Mouse (Mus musculus): ENCODE measurements around the gene Nmt2. TPM values are rescaled to one million over a fixed set of nuclear protein-coding genes. Genes with fewer than 3 reads are reported as not detected.

Nmt2 gene
- total RNA-seq, 1 experiment from 2014 or later = 49.7 TPM

DNA sequence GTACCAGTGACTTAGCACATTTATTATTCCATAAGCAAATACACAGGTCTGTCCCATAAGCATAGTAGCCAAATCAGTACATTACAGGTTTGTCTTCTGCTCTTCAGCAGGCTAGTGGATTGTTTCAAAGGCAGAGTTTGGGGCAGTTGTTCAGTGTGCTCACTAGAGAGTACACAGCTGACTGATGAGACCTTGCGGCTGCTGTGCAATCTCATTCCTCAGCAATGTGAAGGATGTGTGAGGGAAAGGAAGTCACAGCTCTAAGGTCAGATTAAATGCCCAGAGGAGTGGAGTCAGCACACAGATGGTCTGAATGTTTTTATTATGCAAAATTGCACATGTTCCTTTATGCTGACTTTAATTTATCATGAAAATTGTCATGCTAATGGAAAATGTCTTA is 42.5 kb downstream of the Nmt2 start:
- peak; percentile 12 for DNase-seq

DNA sequence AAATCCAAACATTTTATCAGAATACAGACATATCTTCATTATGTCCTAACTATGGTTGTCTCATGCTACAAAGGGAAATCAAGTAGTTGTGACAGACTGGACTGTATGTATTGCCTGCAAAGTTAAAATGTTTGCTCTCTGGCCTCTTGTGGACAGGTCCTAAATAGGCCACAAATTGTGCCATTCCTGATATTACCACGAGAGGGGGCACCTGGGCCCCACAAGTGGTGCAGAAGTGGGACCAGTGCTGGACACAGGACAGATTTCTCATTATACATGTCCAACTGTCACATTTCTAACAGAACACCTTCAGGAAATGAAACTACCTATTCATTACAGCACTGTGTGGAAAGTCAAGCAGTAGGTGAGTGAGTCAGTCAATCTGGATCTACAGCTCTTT is 43.3 kb downstream of the Nmt2 start:
- peak; percentile 83 for DNase-seq

DNA sequence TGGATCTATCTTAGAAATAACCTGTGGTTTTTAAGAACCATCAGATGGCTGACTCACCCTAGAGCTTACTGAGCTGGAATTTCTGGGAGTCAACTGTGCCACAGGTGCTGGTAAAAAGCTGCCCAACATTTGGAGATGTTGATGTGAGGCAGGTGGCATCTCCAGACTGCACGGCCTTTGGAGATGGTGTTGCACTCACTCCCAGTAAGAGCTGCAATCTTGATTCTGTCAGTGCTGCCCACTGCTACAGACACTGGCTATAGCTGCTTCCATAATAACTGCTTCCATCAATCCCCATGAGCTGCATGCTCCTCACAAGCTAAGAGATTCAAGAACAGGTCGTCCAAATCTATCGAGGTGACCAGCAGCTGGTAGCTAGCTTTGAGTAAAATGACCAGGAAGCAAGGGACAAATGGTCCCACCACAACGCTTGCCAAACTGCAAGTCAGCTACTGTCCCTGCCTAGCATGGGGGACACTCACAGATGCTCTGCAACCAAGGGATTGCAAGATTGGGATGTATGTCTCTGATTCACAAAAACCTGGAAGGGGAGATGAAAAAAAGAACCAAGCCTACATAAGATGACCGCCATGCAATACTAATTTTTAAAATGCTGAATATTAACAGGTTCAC is 47.2 kb downstream of the Nmt2 start:
- no peak for DNase-seq

DNA sequence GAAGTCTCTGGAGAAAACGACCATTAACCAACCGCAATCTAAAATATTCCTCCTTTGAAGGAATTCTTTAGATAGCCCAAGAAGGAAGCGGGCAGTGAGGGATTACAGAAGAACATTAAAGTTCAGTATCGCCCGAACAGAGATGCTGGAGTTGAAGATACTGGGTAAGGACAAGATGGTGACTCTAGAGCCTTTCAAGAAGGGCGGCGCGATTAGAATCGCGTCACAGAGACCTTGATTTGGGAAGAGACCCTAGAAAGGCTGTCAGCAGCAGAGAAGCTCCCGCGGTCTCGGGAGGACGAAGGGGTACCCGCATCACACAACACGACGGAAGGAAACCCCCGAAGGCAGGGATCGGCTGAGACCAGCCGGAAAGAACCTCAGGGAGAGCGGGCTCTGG is 48.0 kb downstream of the Nmt2 start:
- no peak for DNase-seq

DNA sequence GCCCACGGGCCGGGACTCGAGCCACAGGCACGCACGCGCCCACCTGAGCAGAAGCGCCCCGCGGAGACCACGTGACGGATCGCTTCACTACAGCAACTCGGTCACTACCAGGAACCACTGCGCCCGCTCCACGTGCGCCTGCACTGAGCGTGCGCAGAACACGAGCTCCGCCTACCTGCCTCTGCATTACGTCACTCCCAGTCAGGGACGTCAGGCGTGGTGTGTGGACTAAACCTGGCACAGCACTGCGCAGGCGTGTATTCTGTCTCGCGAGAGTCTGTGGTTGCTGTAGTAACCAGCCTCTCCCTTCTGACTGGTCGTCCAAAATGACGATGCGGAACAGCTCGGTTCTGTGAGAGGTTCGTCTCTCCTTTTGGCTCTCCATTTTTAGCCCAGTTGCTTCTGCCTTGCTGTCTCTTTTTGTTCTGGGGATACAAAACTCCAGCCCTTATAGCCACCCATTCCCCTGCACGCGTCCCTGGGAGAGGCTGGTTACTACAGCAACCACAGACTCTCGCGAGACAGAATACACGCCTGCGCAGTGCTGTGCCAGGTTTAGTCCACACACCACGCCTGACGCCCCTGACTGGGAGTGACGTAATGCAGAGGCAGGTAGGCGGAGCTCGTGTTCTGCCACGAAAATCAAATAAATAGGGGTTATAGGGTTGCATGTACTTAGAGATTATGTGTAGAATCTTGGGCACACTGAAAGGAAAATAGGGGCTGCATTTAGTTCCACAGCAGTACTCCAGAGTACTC is 48.7 kb downstream of the Nmt2 start, which contains the start of gene Rpp38:
Rpp38 (minus strand) TSS at position 160 of the 759 bp plus-strand sequence.
- DNase-seq = peak; percentile 98

DNA sequence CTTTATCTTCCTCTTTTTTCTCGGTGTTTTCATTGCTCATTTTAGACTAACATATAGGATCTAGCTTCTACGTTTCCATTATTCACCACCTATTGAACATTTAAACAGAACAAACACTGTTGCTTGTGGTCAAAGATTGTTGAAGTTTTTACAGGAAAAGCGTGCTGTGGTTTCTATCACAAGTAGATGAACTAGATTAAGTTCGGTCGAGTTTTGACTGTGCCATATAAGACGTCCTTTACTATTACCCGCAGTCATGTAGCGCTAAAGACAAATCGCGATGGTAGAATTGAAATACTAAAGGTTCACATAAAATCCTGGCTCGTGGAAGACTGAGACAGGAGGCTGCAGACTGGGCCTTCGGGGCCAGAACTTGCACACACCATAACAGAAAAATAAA is 49.7 kb downstream of the Nmt2 start:
- DNase-seq = no peak

DNA sequence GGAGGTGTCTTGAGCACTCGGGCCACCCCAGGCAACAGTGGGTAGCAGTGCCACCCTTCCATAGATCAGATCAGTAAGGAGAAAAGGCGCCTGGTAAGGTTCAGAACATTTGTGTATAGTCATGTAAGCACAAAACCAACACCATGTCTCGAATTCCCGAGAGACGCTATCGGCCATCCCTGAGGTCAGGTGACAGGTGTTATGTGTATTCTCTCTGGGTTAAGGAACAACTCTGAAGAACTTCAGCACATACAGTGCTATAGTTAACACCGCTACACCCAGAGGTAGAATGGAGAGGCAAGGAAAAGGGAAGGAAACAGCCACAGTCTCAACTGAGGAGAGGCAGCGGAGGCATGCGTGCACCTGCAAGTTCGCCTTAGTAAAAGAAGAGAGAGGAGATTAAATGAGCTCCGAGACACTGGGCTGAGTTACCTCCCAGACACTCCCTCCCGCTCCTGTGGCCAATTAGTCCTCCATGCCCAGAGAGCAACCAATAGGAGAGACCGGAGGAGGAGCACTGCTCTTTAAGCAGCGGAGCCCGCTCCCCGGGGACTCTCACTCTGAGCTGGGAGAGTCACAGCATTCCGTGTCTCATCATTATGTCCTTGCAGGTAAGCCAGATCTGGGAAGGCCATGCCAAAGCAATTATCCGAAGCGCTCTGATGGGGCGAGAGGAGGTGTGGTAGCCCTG is 51.7 kb downstream of the Nmt2 start, which contains the start of gene Acbd7:
Acbd7 (plus strand) TSS at position 558 of the 691 bp plus-strand sequence.
- DNase-seq = peak; percentile 84

DNA sequence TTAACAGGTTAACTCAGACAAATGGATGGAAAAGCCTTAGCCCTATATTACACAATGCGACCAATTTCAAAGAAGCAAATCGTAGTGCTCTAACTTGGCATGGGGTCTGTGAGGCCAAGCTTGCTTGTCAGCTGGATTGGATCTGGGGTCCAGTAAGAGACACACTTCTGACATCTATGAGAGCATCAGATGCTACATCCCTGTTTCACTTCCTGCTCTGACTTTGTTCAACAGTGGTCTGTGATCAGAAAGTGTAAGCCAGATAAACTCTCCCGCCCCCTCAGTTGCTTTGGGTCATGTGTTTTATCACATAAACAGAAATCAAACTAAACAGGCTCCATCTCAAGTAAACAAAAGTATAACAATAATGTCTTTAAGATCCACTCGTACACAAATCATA is 64.4 kb downstream of the Nmt2 start:
- no peak for DNase-seq

DNA sequence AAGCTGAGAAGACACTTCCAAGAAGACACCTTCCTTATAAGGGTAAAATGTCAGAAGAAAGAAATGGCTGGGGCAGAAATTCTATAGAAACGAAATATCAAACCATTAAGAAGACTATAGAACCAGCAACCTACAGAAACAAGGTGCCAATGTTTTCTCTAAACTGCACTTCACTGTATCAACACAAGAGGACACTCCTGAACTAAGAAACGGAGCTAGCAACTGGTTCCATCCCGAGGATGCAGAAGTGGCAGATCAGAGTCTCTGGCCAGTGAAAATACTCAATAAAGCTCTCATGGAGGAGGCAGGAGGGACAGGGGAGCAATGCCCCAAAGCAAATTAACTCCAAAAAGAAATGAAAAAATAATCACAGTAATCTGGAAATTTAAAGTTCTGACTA is 64.9 kb downstream of the Nmt2 start:
- DNase-seq = peak; percentile 25

DNA sequence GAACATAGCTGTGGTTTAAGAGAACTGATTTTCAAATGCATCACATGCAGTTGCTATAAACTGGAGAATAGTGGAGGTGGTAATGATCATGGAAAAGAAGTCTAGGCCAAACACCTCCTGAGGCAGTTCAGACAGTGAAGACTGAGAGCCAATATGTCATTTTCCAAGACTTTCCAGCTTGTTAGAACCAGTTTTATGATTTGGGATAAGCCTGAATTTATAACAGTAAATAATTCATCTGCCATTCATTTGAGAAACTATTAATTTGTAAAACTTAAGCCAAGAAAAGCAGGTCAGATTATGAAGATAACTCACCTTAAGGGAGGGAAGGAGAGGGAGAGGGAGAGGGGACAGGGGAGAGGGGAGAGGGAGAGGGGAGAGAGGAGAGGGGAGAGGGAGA is 69.1 kb downstream of the Nmt2 start:
- no peak for DNase-seq

DNA sequence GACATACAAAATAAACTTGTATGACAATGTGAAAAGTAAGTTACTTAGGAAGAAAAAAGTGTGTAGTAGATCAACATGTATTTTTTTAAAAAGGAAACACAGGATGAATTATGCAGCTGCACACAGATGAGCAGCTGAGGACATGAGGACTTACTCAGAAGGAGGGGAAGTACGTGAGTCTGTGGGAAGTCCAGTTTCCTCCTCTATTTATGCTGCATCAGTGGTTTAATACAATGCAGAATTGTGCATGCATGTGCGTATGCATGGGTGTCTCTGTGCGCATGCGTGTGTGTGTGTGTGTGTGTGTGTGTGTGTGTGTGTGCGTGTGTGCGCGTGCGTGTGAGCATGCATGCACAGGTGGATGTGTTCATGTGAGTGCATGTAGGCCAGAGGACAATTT is 71.8 kb downstream of the Nmt2 start:
- no peak for DNase-seq

DNA sequence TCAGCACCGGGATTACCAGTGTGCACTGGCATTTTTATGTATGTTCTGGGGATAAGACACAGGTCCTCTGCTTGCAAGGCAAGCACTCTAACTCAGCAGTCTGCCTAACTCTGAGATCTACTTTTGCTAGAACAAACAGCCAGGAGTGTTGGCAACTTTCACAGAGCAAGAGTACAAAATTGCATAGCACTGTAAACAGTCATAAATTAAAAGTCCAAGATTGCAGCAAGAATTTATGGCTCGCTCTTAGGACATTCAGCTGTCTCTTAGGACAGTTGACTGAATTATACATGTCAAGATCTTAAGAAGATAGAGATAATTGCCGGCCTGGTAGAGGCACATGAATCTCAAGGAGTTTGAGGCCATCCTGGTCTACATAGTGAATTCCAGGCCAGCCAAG is 72.3 kb downstream of the Nmt2 start:
- no peak for DNase-seq

DNA sequence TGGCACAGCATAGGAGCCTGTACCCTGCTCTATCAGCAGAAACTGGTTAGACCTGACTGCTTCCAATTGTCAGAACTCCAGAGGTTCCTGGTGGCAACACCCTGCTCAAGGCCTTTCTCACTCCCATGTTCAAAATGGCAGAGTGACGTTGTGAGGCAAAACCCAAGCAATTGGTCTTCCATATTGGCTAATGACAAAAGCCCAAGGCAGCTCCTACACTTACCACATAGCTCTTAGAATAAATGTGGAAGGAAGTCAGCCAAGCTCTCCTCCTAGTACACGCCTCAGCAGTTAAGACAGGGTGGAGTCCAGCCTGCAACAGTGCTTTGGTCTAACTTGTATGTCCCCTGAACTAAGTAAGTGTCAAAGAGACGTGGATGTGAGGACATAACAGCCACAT is 73.9 kb downstream of the Nmt2 start:
- DNase-seq = no peak

DNA sequence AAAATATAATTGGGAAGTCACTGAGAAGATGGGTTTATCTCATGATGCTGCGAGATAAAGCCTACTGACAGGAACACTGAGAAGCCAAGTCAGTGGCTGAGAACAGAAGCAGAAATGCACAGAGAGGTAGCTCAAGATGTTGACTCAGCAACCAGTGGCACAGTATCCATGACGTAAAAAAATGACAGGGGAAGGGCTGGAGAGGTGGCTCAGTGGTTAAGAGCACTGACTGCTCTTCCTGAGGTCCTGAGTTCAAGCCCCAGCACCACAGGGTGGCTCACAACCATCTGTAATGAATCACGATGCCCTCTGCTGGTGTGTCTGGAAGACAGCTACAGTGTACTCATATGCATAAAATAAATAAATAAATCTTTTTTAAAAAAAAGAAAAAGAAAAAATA is 77.1 kb downstream of the Nmt2 start:
- no peak for DNase-seq

DNA sequence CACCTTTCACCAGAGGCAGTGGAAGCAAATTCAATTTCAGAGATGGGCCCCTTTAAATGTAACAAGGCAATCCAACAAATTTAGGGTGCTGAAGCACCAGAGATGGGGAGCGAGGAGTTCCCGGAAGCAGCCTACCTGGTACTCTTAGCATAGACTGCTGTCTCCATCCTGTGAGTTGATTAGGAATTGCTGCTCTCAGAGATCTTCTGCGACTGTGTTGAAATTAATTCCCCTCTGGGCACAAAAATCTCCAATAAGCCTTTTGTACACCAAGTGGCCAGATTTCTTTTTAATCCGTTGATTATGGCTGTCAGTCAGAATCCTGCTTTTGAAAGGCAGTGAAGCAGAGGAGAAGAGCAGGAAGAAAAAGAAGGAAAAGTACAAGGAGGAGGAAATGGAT is 81.1 kb downstream of the Nmt2 start:
- DNase-seq = no peak

Other genes starting within 250 kb of the Nmt2 start
- gene Fam171a1, start 170.0 kb upstream of the Nmt2 start, total RNA-seq (2021) = 25.3 and 27.4 TPM in 2 replicates
- 12.7 and 13.7 TPM in 2 replicates for gene Rpp38, start 48.4 kb downstream of the Nmt2 start, total RNA-seq (2021)
- gene Acbd7, start 52.0 kb downstream of the Nmt2 start, total RNA-seq (2021) = not detected in 2 replicates
- not detected in 2 replicates for gene Olah, start 113.0 kb downstream of the Nmt2 start, total RNA-seq (2021)
- gene Meig1, start 138.4 kb downstream of the Nmt2 start, total RNA-seq (2021) = not detected in 2 replicates
- 6.7 and 7.2 TPM in 2 replicates for gene Dclre1c, start 139.9 kb downstream of the Nmt2 start, total RNA-seq (2021)
- 2.3 and 2.9 TPM in 2 replicates for gene Suv39h2, start 190.8 kb downstream of the Nmt2 start, total RNA-seq (2021)
- 2.8 and 3.6 TPM in 2 replicates for gene Gm45902, start 228.6 kb downstream of the Nmt2 start, total RNA-seq (2021)
- 42.6 and 45.0 TPM in 2 replicates for gene Hspa14, start 228.6 kb downstream of the Nmt2 start, total RNA-seq (2021)
- gene Cdnf, start 228.8 kb downstream of the Nmt2 start, total RNA-seq (2021) = 2.2 and 2.4 TPM in 2 replicates